Mouse (Mus musculus) MEL (cell line): ENCODE results near the gene Rnf103. TPM values are rescaled to one million over a fixed set of nuclear protein-coding genes. Genes with fewer than 3 reads are reported as not detected.

ENCODE experiments used
- DNase-seq: peaks from one replicate; pipeline ENCODE4 v3.0.0; 2011; ENCODE audit warnings: low read depth, low spot score
- H3K27ac ChIP-seq: 2 replicates; pipeline ENCODE4 v1.5.1; 2012; ENCODE audit warnings: low read depth, mild to moderate bottlenecking, control low read depth, low read length, moderate library complexity; ENCODE audit not compliant: control insufficient read depth
- H3K27me3 ChIP-seq, 2 experiments: fragments of 150-350 bp in 1 of 2; sonication (generic) in 1 of 2; 2 replicates each; pipeline ENCODE4 v1.6.1; 2012; ENCODE audit warnings: low read length in 2 of 2, mild to moderate bottlenecking in 2 of 2, improper control_type of control experiment in 1 of 2, moderate library complexity in 1 of 2; ENCODE audit not compliant: insufficient read depth in 2 of 2, control insufficient read depth in 1 of 2
- H3K36me3 ChIP-seq, 2 experiments: 2 replicates each; pipeline ENCODE4 v1.6.1; 2012 to 2014; ENCODE audit warnings: low read length in 2 of 2, improper control_type of control experiment in 1 of 2, inconsistent platforms in 1 of 2, mild to moderate bottlenecking in 1 of 2; ENCODE audit not compliant: insufficient read depth in 2 of 2, control insufficient read depth in 1 of 2
- H3K4me1 ChIP-seq, 2 experiments: fragments of 150-350 bp in 1 of 2; sonication (generic) in 1 of 2; 2 replicates each; pipeline ENCODE4 v1.6.1; 2012; ENCODE audit warnings: low read length in 2 of 2, improper control_type of control experiment in 1 of 2, mild to moderate bottlenecking in 1 of 2; ENCODE audit not compliant: insufficient read depth in 2 of 2, control insufficient read depth in 1 of 2
- H3K4me3 ChIP-seq, 2 experiments: fragments of 150-350 bp in 1 of 2; sonication (generic) in 1 of 2; 2 replicates each; pipeline ENCODE4 v1.5.1; 2012; ENCODE audit warnings: low read depth in 2 of 2, low read length in 2 of 2, mild to moderate bottlenecking in 2 of 2, moderate library complexity in 2 of 2, control low read depth in 1 of 2, improper control_type of control experiment in 1 of 2; ENCODE audit not compliant: control insufficient read depth in 1 of 2, insufficient read depth in 1 of 2
- H3K79me2 ChIP-seq: 2 replicates; pipeline ENCODE4 v1.6.1; 2012; ENCODE audit warnings: mild to moderate bottlenecking, low read length, moderate library complexity; ENCODE audit not compliant: control insufficient read depth, poor library complexity, insufficient read depth
- H3K9ac ChIP-seq: 2 replicates; pipeline ENCODE4 v1.6.1; 2012; ENCODE audit warnings: low read depth, mild to moderate bottlenecking, control low read depth, low read length, moderate library complexity; ENCODE audit not compliant: control insufficient read depth, poor library complexity, severe bottlenecking
- H3K9me3 ChIP-seq: fragments of 150-350 bp; sonication (generic); replicated peaks from 2 replicates; pipeline ENCODE4 v1.6.1; 2012; ENCODE audit warnings: mild to moderate bottlenecking, low read length, improper control_type of control experiment, moderate library complexity; ENCODE audit not compliant: insufficient read depth
- BHLHE40 ChIP-seq: IDR thresholded peaks from 2 replicates; pipeline ENCODE4 v1.6.1; 2012; ENCODE audit warnings: low read depth, mild to moderate bottlenecking, inconsistent platforms, low read length, improper control_type of control experiment, borderline replicate concordance
- CHD2 ChIP-seq: IDR thresholded peaks from 2 replicates; pipeline ENCODE4 v1.6.1; 2011; ENCODE audit warnings: low read length, improper control_type of control experiment
- CTCF ChIP-seq, 3 experiments: IDR thresholded peaks in 2 of 3; conservative IDR thresholded peaks in 1 of 3; 2 replicates each; pipeline ENCODE4 v1.5.1; 2011 to 2012; ENCODE audit warnings: low read length in 3 of 3, low read depth in 2 of 3, mild to moderate bottlenecking in 2 of 3, improper control_type of control experiment in 1 of 3, inconsistent platforms in 1 of 3, mixed read lengths in 1 of 3, moderate library complexity in 1 of 3; ENCODE audit not compliant: control insufficient read depth in 1 of 3, insufficient read depth in 1 of 3, poor library complexity in 1 of 3, severe bottlenecking in 1 of 3
- E2F4 ChIP-seq: IDR thresholded peaks from 2 replicates; pipeline ENCODE4 v1.6.1; 2011; ENCODE audit warnings: low read depth, low read length, improper control_type of control experiment, borderline replicate concordance
- ELF1 ChIP-seq: IDR thresholded peaks from 2 replicates; pipeline ENCODE4 v1.6.1; 2014; ENCODE audit warnings: low read depth, mild to moderate bottlenecking, inconsistent platforms, low read length, improper control_type of control experiment, moderate library complexity
- EP300 ChIP-seq, 2 experiments: IDR thresholded peaks; 2 replicates each; pipeline ENCODE4 v1.6.1; 2011; ENCODE audit warnings: improper control_type of control experiment in 2 of 2, low read length in 2 of 2, low read depth in 1 of 2, mild to moderate bottlenecking in 1 of 2
- GABPA ChIP-seq: IDR thresholded peaks from 2 replicates; pipeline ENCODE4 v1.6.1; 2012; ENCODE audit warnings: low read depth, mild to moderate bottlenecking, inconsistent platforms, low read length, improper control_type of control experiment, moderate library complexity
- MAZ ChIP-seq: IDR thresholded peaks from 2 replicates; pipeline ENCODE4 v1.6.1; 2012; ENCODE audit warnings: low read depth, mild to moderate bottlenecking, inconsistent platforms, low read length, improper control_type of control experiment
- MEF2A ChIP-seq: IDR thresholded peaks from 2 replicates; pipeline ENCODE4 v1.6.1; 2014; ENCODE audit warnings: low read depth, mild to moderate bottlenecking, inconsistent platforms, low read length, improper control_type of control experiment; ENCODE audit not compliant: poor library complexity, insufficient replicate concordance, severe bottlenecking; ENCODE audit errors: extremely low read depth
- MXI1 ChIP-seq: IDR thresholded peaks from 2 replicates; pipeline ENCODE4 v1.6.1; 2011; ENCODE audit warnings: mild to moderate bottlenecking, low read depth, low read length, improper control_type of control experiment
- NELFE ChIP-seq: IDR thresholded peaks from 2 replicates; pipeline ENCODE4 v1.6.1; 2011; ENCODE audit warnings: low read depth, low read length, improper control_type of control experiment
- POLR2A ChIP-seq, 2 experiments: IDR thresholded peaks; 2 replicates each; pipeline ENCODE4 v1.6.1; 2011 to 2012; ENCODE audit warnings: low read length in 2 of 2, mild to moderate bottlenecking in 2 of 2, control low read depth in 1 of 2, improper control_type of control experiment in 1 of 2, low read depth in 1 of 2, moderate library complexity in 1 of 2; ENCODE audit not compliant: control insufficient read depth in 1 of 2, insufficient read depth in 1 of 2, poor library complexity in 1 of 2
- POLR2AphosphoS2 ChIP-seq: IDR thresholded peaks from 2 replicates; pipeline ENCODE4 v1.6.1; 2011; ENCODE audit warnings: low read length, improper control_type of control experiment
- POLR2AphosphoS5 ChIP-seq: IDR thresholded peaks from 2 replicates; pipeline ENCODE4 v1.6.1; 2012; ENCODE audit warnings: low read depth, borderline replicate concordance, mild to moderate bottlenecking, inconsistent platforms, low read length, moderate library complexity, mixed read lengths
- RAD21 ChIP-seq: IDR thresholded peaks from 2 replicates; pipeline ENCODE4 v1.6.1; 2011; ENCODE audit warnings: mild to moderate bottlenecking, low read depth, low read length, improper control_type of control experiment
- RCOR1 ChIP-seq: IDR thresholded peaks from 2 replicates; pipeline ENCODE4 v1.6.1; 2012; ENCODE audit warnings: low read depth, mild to moderate bottlenecking, inconsistent platforms, low read length, improper control_type of control experiment
- SIN3A ChIP-seq: IDR thresholded peaks from 2 replicates; pipeline ENCODE4 v1.6.1; 2012; ENCODE audit warnings: low read length, improper control_type of control experiment, inconsistent platforms
- SMC3 ChIP-seq: IDR thresholded peaks from 2 replicates; pipeline ENCODE4 v1.6.1; 2011; ENCODE audit warnings: low read depth, low read length, improper control_type of control experiment
- TAL1 ChIP-seq: IDR thresholded peaks from 2 replicates; pipeline ENCODE4 v1.6.1; 2012; ENCODE audit warnings: mild to moderate bottlenecking, inconsistent platforms, low read length, moderate library complexity, mixed read lengths
- UBTF ChIP-seq: IDR thresholded peaks from 2 replicates; pipeline ENCODE4 v1.6.1; 2012; ENCODE audit warnings: low read depth, mild to moderate bottlenecking, inconsistent platforms, low read length, improper control_type of control experiment, moderate library complexity, borderline replicate concordance; ENCODE audit not compliant: insufficient read depth
- USF1 ChIP-seq: IDR thresholded peaks from 2 replicates; pipeline ENCODE4 v1.6.1; 2014; ENCODE audit warnings: low read depth, mild to moderate bottlenecking, inconsistent platforms, low read length, improper control_type of control experiment, moderate library complexity
- ZC3H11A ChIP-seq: IDR thresholded peaks from 2 replicates; pipeline ENCODE4 v1.6.1; 2012; ENCODE audit warnings: low read depth, mild to moderate bottlenecking, inconsistent platforms, low read length, improper control_type of control experiment
- ZKSCAN1 ChIP-seq: IDR thresholded peaks from 2 replicates; pipeline ENCODE4 v1.6.1; 2012; ENCODE audit warnings: low read depth, mild to moderate bottlenecking, inconsistent platforms, low read length, improper control_type of control experiment, moderate library complexity
- ZMIZ1 ChIP-seq: IDR thresholded peaks from 2 replicates; pipeline ENCODE4 v1.6.1; 2012; ENCODE audit warnings: low read depth, mild to moderate bottlenecking, inconsistent platforms, low read length, improper control_type of control experiment, moderate library complexity
- ZNF384 ChIP-seq: IDR thresholded peaks from 2 replicates; pipeline ENCODE4 v1.6.1; 2012; ENCODE audit warnings: low read depth, mild to moderate bottlenecking, inconsistent platforms, low read length, improper control_type of control experiment
- polyA plus RNA-seq, 2 experiments: library from polyadenylated mRNA; stranded (reverse) in 1 of 2; unstranded in 1 of 2; fragments of >175 nt in 1 of 2; fragments of >200 nt in 1 of 2; gene quantifications; 2 replicates each; pipeline versions ENCODE4 v1.2.1 to v1.2.4; 2012; ENCODE audit warnings: low replicate concordance in 2 of 2, low read depth in 1 of 2; ENCODE audit not compliant: insufficient read length in 2 of 2, insufficient read depth in 1 of 2, missing spikeins in 1 of 2
- total RNA-seq: library from RNA; depleted of rRNA; stranded (reverse); fragments of 300-350 nt; gene quantifications from 2 replicates; pipeline ENCODE4 v1.2.3, GENCODE M21; 2012

Rnf103 gene
- total and polyA plus RNA-seq, 3 experiments, result 3.3 to 4.9 TPM; not detected in 1

DNA sequence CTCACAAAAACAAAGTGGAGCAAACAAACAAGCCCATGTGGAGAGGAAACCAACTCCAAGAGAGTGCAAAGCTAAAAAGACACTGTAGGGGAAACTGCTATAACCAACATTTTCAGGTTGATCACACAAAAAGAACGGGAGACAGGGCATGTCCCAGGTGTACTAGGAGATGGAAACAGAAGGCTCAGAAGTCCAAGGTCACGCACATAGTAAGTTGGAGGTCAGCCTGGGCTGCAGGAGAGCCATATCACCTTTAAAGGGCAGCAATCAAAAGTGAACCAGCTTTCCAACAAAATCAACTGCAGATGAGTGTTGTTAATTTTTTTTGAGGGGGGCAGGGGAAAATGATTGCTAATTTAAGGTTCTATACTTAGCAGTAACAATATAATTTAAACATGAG is 7.5 kb upstream of the Rnf103 start:
- Histone ChIP-seq H3K27ac (no peak overlapping the region), H3K4me3 (no peak overlapping the region), H3K9me3 (no peaks in the 10 kb centered on the region), H3K4me1 (peaks cover 0 to 5% of the 10 kb centered on the region in 2 experiments; a peak in 2 of 4 replicates), H3K79me2 (no peaks in the 10 kb centered on the region), H3K9ac (no peak overlapping the region), H3K36me3 (peaks cover 0 to 3% of the 10 kb centered on the region in 2 experiments; a peak in 1 of 4 replicates), H3K27me3 (peaks cover 0 to 1% of the 10 kb centered on the region in 2 experiments; a peak in 1 of 4 replicates)
- TF ChIP-seq ZNF384, result no peak
- TF ChIP-seq RCOR1, result no peak
- TF ChIP-seq ZKSCAN1, result no peak
- no peak for TF ChIP-seq POLR2AphosphoS5
- no peak for TF ChIP-seq TAL1
- no peak for TF ChIP-seq MXI1
- TF ChIP-seq EP300 (IDR thresholded peaks at IDR 0.05; ENCODE audit: low read depth in 1 of 2, low read length in 2 of 2), result no peak
- no peak for TF ChIP-seq SIN3A
- TF ChIP-seq BHLHE40, result no peak
- no peak for TF ChIP-seq E2F4
- no peak for TF ChIP-seq MAZ
- no peak for TF ChIP-seq ZC3H11A
- DNase-seq, result no peak

DNA sequence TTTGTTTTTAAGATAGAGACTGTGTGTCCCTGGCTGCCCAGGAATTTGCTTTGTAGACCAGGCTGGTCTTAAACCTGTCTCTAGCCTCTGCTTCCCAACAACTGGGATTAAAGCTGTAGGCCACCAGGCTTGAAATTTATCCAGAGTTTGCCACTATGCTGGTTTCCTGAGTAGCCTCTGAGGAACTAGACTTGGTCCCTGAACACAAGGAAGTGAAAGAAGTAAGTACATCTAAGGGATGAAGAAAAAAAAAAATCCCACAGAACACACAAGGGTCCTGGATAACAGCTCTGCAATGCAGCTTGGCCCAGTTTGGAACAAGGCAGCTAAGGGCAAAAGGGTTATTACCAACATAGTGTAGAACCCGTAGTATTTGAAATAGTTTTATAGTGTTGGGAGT is 6.8 kb upstream of the Rnf103 start:
- TF ChIP-seq RCOR1 (no peak), ZMIZ1 (no peak), CHD2 (no peak), POLR2A (IDR thresholded peaks at IDR 0.05; ENCODE audit: control insufficient read depth in 1 of 2, insufficient read depth in 1 of 2, low read depth in 1 of 2, low read length in 2 of 2, poor library complexity in 1 of 2) (no peak), UBTF (no peak), EP300 (IDR thresholded peaks at IDR 0.05; ENCODE audit: low read depth in 1 of 2, low read length in 2 of 2) (no peak), TAL1 (no peak), MXI1 (no peak), NELFE (no peak), USF1 (no peak), GABPA (no peak), ELF1 (no peak), CTCF (IDR thresholded peaks at IDR 0.05 in 2 of 3, conservative IDR thresholded peaks at IDR 0.05 in 1 of 3; ENCODE audit: control insufficient read depth in 1 of 3, insufficient read depth in 1 of 3, low read depth in 2 of 3, low read length in 3 of 3, poor library complexity in 1 of 3, severe bottlenecking in 1 of 3) (no peak), SMC3 (no peak), POLR2AphosphoS2 (no peak), BHLHE40 (no peak), MEF2A (no peak), MAZ (no peak), RAD21 (no peak), ZNF384 (no peak)
- Histone ChIP-seq H3K36me3 (peaks cover 0 to 3% of the 10 kb centered on the region in 2 experiments; a peak in 1 of 4 replicates), H3K9ac (no peak overlapping the region), H3K27me3 (peaks cover 0 to 1% of the 10 kb centered on the region in 2 experiments; a peak in 1 of 4 replicates), H3K4me1 (peaks cover 0 to 5% of the 10 kb centered on the region in 2 experiments; a peak in 2 of 4 replicates), H3K27ac (no peak overlapping the region), H3K79me2 (no peaks in the 10 kb centered on the region), H3K4me3 (no peak overlapping the region), H3K9me3 (no peaks in the 10 kb centered on the region)
- DNase-seq, result no peak
